Mouse (Mus musculus): Measurements from ENCODE around the gene Tacr1.

Tacr1 gene

GRCm38 (mm10) chr6:82609339-82609926 is 207.3 kb downstream of the Tacr1 start:
- no peak for TF ChIP-seq GATA4 (IDR thresholded peaks at IDR 0.05; ENCODE audit: insufficient replicate concordance, low read length)
